Mouse (Mus musculus): ENCODE measurements around the gene Mtmr11. TPM values are rescaled to one million over a fixed set of nuclear protein-coding genes. Genes with fewer than 3 reads are reported as not detected.

The Mtmr11 gene
- total and polyA plus RNA-seq, 3 experiments: 0.81 to 2.5 (median 0.83) TPM

DNA sequence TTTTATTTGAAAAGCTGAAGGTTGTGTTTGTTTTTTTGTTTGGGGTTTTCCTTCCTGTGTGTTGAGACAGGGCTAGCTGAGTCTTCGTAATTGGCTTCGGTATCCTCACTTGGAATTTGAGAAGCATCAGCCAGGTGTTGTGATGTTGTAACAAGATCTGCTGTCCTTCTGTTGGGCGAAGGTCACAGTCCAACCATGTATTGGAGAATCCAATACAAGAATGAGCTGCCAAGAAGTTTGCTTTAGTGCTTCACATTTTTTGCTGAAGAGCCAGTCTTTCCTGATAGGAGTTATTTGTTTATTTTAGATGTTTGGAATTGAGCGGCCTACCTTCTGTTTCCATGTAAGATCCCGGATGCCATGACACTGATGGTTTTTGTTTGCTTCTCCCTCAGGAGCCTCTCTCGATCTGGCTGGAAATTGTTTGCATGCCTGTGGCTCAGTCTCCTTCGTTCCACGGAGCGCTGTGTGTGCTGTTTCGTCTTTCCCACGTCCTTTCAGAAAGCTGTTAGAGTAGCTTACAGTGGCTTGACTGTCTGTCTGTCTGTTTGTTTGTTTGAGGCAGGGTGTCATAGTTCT, 28.4 kb upstream of the Mtmr11 start:
- Histone ChIP-seq H3K4me2 (ENCODE audit: insufficient read depth, low read depth, poor library complexity, severe bottlenecking) (no peak overlapping the region), H3K79me2 (replicated peaks; ENCODE audit: control insufficient read depth, extremely low read depth, insufficient read depth, poor library complexity, severe bottlenecking) (no peaks in the 10 kb centered on the region; the same call in 1 of the 2 replicates), H3K27ac (ENCODE audit: insufficient read depth, low read depth) (no peak overlapping the region), H3K4me3 (replicated peaks in 1 of 3; ENCODE audit: low read depth in 2 of 3, low read length in 2 of 3, poor library complexity in 1 of 3) (no peak overlapping the region), H3K4me1 (ENCODE audit: control insufficient read depth in 1 of 2, insufficient read depth in 2 of 2) (peaks cover 0 to 9% of the 10 kb centered on the region in 2 experiments; a peak in 2 of 4 replicates), H3K36me3 (replicated peaks in 1 of 2; ENCODE audit: control insufficient read depth in 1 of 2, insufficient read depth in 1 of 2, low read length in 1 of 2) (peaks cover 8 to 69% of the 10 kb centered on the region in 2 experiments), H3K9ac (ENCODE audit: insufficient read depth, low read depth) (no peak overlapping the region), H3K27me3 (replicated peaks) (no peaks in the 10 kb centered on the region), H3K9me3 (replicated peaks; ENCODE audit: low read length) (no peaks in the 10 kb centered on the region)
- dilution Hi-C loops (cut with MboI; ENCODE audit: extremely low pct_ligation_motif_present, extremely low pct_unique_long_range_greater_than_20kb, low sequenced_read_pairs) (no loop called here), in situ Hi-C loops (cut with MboI; ENCODE audit: low pct_ligation_motif_present, low pct_unique_long_range_greater_than_20kb, low sequenced_read_pairs) (no loop called here)
- no peak for DNase-seq (ENCODE audit: extremely low read depth)
- TF ChIP-seq ELF1 (IDR thresholded peaks at IDR 0.05; ENCODE audit: low read depth, low read length) (no peak), CHD2 (IDR thresholded peaks at IDR 0.05; ENCODE audit: low read length) (no peak), MAZ (IDR thresholded peaks at IDR 0.05; ENCODE audit: low read depth, low read length) (no peak), KAT2A (IDR thresholded peaks at IDR 0.05; ENCODE audit: insufficient replicate concordance, low read length) (no peak), USF1 (IDR thresholded peaks at IDR 0.05; ENCODE audit: low read depth, low read length) (no peak), MAFK (IDR thresholded peaks at IDR 0.05; ENCODE audit: insufficient replicate concordance, low read length) (no peak), ZKSCAN1 (IDR thresholded peaks at IDR 0.05; ENCODE audit: borderline replicate concordance, low read depth, low read length) (no peak), ZNF384 (IDR thresholded peaks at IDR 0.05; ENCODE audit: low read depth, low read length) (no peak), E2F4 (IDR thresholded peaks at IDR 0.05; ENCODE audit: insufficient replicate concordance, low read depth, low read length) (no peak), SMC3 (IDR thresholded peaks at IDR 0.05; ENCODE audit: low read depth, low read length) (no peak), TBP (conservative IDR thresholded peaks at IDR 0.05; ENCODE audit: low read depth, low read length) (no peak), MEF2A (IDR thresholded peaks at IDR 0.05; ENCODE audit: borderline replicate concordance, low read depth, low read length) (no peak), ETS1 (conservative IDR thresholded peaks at IDR 0.05; ENCODE audit: low read depth, low read length) (no peak), TCF12 (IDR thresholded peaks at IDR 0.05; ENCODE audit: low read depth, low read length) (no peak), MXI1 (IDR thresholded peaks at IDR 0.05; ENCODE audit: low read depth, low read length) (no peak), MAX (IDR thresholded peaks at IDR 0.05; ENCODE audit: low read length) (no peak)

DNA sequence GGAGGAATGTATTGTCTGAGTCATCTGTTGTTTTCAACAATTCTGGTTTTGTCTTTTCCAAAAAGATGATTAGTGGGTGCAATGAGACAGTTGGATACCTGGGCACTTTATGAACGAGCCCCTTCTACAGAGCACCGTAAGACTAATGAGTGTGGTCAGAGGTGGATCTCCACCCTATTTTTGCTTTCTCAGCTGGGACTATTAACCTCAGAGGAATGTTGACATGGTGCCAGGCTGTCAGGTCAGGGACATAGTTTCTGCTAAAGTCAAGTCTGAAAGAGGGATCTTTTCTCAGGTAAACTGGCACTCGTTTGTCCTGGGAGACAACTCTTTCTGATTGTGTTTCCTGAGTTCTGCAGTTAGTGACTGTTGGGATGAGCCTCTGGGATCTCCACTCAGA, 26.8 kb upstream of the Mtmr11 start:
- H3K27ac ChIP-seq (ENCODE audit: insufficient read depth, low read depth): no peak overlapping the region
- peaks cover 0 to 4% of the 10 kb centered on the region in 2 experiments; a peak in 2 of 4 replicates for H3K4me1 ChIP-seq (ENCODE audit: control insufficient read depth in 1 of 2, insufficient read depth in 2 of 2)
- no peak for DNase-seq (ENCODE audit: extremely low read depth)
- H3K27me3 ChIP-seq (replicated peaks): no peaks in the 10 kb centered on the region
- H3K4me3 ChIP-seq (replicated peaks in 1 of 3; ENCODE audit: low read depth in 2 of 3, low read length in 2 of 3, poor library complexity in 1 of 3): no peak overlapping the region
- peaks cover 8 to 72% of the 10 kb centered on the region in 2 experiments for H3K36me3 ChIP-seq (replicated peaks in 1 of 2; ENCODE audit: control insufficient read depth in 1 of 2, insufficient read depth in 1 of 2, low read length in 1 of 2)
- no peaks in the 10 kb centered on the region for H3K9me3 ChIP-seq (replicated peaks; ENCODE audit: low read length)
- no peak for TF ChIP-seq USF2 (conservative IDR thresholded peaks at IDR 0.05; ENCODE audit: low read depth, low read length)
- TF ChIP-seq BHLHE40 (IDR thresholded peaks at IDR 0.05; ENCODE audit: low read depth, low read length): no peak
- no peak for TF ChIP-seq SMC3 (IDR thresholded peaks at IDR 0.05; ENCODE audit: low read depth, low read length)
- TF ChIP-seq MAX (IDR thresholded peaks at IDR 0.05; ENCODE audit: low read length): no peak
- no peak for TF ChIP-seq ELF1 (IDR thresholded peaks at IDR 0.05; ENCODE audit: low read depth, low read length)
- TF ChIP-seq ZMIZ1 (IDR thresholded peaks at IDR 0.05; ENCODE audit: low read depth, low read length): no peak
- TF ChIP-seq E2F4 (IDR thresholded peaks at IDR 0.05; ENCODE audit: insufficient replicate concordance, low read depth, low read length): no peak
- no peak for TF ChIP-seq MXI1 (IDR thresholded peaks at IDR 0.05; ENCODE audit: low read depth, low read length)
- H3K4me2 ChIP-seq (ENCODE audit: insufficient read depth, low read depth, poor library complexity, severe bottlenecking): no peak overlapping the region
- no peaks in the 10 kb centered on the region; the same call in 1 of the 2 replicates for H3K79me2 ChIP-seq (replicated peaks; ENCODE audit: control insufficient read depth, extremely low read depth, insufficient read depth, poor library complexity, severe bottlenecking)
- in situ Hi-C loops (cut with MboI; ENCODE audit: low pct_ligation_motif_present, low pct_unique_long_range_greater_than_20kb, low sequenced_read_pairs) (no loop called here), dilution Hi-C loops (cut with MboI; ENCODE audit: extremely low pct_ligation_motif_present, extremely low pct_unique_long_range_greater_than_20kb, low sequenced_read_pairs) (no loop called here)
- H3K9ac ChIP-seq (ENCODE audit: insufficient read depth, low read depth): no peak overlapping the region

Measured in CH12.LX (cell line).